Mouse (Mus musculus): ENCODE data around the gene Pcnx4.
"Not testable (repeated sequence)": the region's sequence is repeated elsewhere in the genome, so short reads cannot be mapped to it uniquely, and the experiment has no call there.

The Pcnx4 gene

DNA sequence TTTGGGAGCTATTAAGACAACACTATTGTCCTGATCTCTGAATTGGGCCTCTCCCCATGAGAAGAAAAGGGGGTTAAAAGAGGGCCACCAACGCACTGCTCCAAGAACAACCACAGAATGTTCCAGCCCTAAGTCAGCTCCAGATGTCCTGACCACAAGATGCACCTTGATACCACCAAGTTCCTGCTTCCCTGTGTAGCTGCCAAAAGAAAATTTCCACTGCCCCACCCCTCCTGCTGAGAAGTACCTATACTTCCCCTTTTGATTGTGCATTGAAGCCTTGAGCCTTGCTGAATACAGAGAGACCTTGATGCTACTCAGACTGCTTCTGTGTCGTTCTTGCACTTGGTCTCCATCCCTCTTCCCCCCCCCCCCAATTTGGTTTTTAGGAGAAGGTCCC lies 62.5 kb downstream of the Pcnx4 start:
- DNase-seq (ENCODE audit: low read depth) = not testable (repeated sequence)

DNA sequence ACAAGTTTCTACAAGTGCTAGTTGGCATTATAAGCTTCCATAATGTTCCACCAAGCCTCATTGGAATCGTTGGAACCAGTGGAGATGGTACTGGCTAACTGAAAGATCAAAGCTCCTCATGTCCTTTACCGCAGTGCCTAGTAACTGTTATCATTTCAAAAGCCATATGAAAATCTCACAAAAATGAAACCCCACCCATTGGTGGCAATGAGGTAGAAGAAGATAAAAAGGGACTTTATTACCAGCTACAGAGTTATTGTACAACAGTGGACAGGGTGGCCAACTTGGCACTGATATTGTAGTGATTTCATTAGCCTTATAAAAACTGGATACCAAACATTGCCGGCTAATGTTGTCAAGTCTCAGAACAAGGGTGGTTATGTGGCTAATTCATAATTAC lies 75.9 kb downstream of the Pcnx4 start:
- no peak for DNase-seq (ENCODE audit: low read depth)

DNA sequence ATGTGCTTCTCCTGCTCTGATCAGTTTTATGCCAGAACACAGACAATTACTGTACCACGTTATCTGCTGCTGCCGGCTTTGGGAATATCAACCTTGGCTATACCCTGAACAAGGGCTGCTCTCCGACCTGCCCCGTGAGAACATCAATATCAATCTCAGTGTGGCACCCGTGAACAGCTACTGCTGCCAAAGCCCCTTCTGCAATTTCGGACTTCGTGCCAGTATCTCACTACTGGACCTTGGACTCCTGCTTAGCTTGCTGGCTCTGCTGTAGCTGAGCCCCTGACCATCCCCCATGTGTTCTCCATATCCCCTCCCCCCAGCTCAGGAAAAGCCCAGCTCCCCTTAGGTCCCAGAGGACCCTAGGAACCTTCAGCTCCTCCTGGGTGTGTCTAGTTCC lies 84.7 kb downstream of the Pcnx4 start:
- no peak for DNase-seq (ENCODE audit: low read depth)

DNA sequence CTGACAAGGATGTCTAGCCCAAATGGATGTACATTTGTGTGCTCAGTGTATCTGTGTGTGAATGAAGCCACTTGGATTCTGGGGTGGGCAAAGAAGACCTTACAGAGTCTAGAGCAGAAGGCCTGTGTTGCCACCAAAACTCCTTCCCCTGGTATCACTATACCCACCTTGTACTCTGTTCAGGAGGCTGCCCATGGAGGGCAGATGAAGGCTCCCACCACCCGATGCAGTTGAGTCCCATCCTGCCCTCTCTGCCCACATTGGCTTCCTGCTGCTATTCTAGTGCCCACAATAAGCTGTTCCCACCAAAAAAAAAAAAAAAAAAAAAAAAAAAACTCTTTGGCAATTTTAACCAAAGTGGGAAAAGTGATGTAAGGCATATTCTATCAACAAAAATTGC lies 85.3 kb downstream of the Pcnx4 start:
- no peak for DNase-seq (ENCODE audit: low read depth)

DNA sequence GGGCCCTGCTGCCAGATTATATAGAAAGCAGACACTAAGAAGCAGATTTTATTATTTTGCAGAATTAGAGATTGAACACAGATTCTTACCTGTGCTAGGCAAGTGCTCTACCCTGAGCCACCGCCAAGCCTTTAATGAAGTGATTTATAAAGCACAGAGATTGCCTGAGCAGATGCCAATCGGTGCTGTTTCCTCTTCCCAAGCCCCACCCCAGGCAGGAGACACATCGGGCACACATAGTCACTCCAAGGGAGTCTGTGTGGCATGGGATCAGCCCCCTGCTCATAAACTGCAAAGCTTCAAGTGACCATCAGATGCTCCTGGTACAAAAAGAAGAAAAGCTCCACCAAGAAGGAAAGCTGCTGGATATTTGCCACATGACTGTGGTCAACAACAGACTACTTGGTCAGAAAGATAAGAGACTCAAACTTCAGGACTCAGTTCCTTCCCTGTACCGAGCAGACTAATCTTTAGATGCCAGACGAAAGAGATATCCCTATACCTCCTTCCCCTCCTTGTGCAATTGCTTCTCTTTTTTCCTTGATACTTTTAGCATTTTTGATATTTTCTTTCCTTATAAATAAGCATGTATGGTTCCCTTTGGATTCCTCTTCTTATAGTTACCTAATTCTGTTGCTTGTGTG lies 86.8 kb downstream of the Pcnx4 start:
- DNase-seq (ENCODE audit: low read depth) = no peak

DNA sequence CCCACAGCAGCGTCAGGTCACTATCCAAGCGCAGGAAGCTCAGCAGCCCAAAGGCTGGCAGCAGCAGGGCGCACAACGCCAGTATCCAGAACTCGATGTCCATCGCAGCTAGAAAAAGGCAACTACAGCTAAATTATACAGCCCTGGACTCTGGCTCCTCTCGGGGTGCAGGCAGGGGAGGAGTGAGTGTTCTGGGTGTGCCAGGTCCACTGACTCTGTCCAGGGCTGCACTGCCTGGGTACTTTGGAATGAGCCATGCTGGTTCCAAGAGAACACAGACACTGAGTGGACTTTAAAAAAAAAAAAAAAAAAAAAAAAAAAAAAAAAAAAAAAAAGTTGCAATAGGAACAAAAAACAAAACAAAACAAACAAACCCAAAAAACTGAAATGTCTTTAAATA lies 92.6 kb downstream of the Pcnx4 start:
- DNase-seq (ENCODE audit: low read depth) = no peak
